Mouse (Mus musculus) liver, embryonic 13.5 days (tissue): ENCODE data around the gene Mapk8ip2. TPM values are rescaled to one million over a fixed set of nuclear protein-coding genes. Genes with fewer than 3 reads are reported as not detected.
A peak's percentile ranks its signal among the peaks of the same experiment; 100 is the strongest.

Experiments
- ATAC-seq: fragments of 200-750 bp; cut with Nextera tagmentation; 2 replicates; pipeline ENCODE4 v1.8.0; 2017; ENCODE audit warnings: low read depth, mild to moderate bottlenecking, moderate number of reproducible peaks, moderate library complexity
- DNase-seq: peaks from one replicate; pipeline ENCODE4 v3.0.0; 2022
- H3K27ac ChIP-seq: fragments of 300-500 bp; sonication (generic); 2 replicates; pipeline ENCODE4 v1.5.1; 2015; ENCODE audit warnings: moderate library complexity, mild to moderate bottlenecking, inconsistent platforms
- H3K27me3 ChIP-seq: fragments of 300-500 bp; sonication (generic); 2 replicates; pipeline ENCODE4 v1.6.1; 2015; ENCODE audit warnings: mild to moderate bottlenecking, inconsistent platforms
- H3K36me3 ChIP-seq: fragments of 300-500 bp; sonication (generic); 2 replicates; pipeline ENCODE4 v1.6.1; 2015; ENCODE audit warnings: mild to moderate bottlenecking, inconsistent platforms
- H3K4me1 ChIP-seq: fragments of 300-500 bp; sonication (generic); replicated peaks from 2 replicates; pipeline ENCODE4 v1.6.1; 2015; ENCODE audit warnings: inconsistent platforms
- H3K4me2 ChIP-seq: fragments of 300-500 bp; sonication (generic); 2 replicates; pipeline ENCODE4 v1.6.1; 2015; ENCODE audit warnings: inconsistent platforms, mild to moderate bottlenecking, moderate library complexity
- H3K4me3 ChIP-seq: fragments of 300-500 bp; sonication (generic); replicated peaks from 2 replicates; pipeline ENCODE4 v1.5.1; 2015; ENCODE audit warnings: mild to moderate bottlenecking, inconsistent platforms
- H3K9ac ChIP-seq: fragments of 300-500 bp; sonication (generic); 2 replicates; pipeline ENCODE4 v1.6.1; 2015; ENCODE audit warnings: mild to moderate bottlenecking, inconsistent platforms
- H3K9me3 ChIP-seq: fragments of 300-500 bp; sonication (generic); replicated peaks from 2 replicates; pipeline ENCODE4 v1.6.1; 2016; ENCODE audit warnings: inconsistent platforms
- WGBS: fragments of 180-500 bp; shearing (Covaris S2); methylation state at CpG from one replicate; pipeline ENCODE4 v1.1.7; 2015; ENCODE audit not compliant: insufficient replicate concordance; 5-methylcytosine and 5-hydroxymethylcytosine counted together
- polyA plus RNA-seq: library from polyadenylated mRNA; unstranded; fragments of >200 nt; fragmentation: Nextera tagmentation; extraction: Ambion mirVana; gene quantifications from 2 replicates; pipeline ENCODE4 v1.2.1, GENCODE M21; 2015

Mapk8ip2 gene
- polyA plus RNA-seq, 1 experiment from 2014 or later, result 0.14 TPM

DNA sequence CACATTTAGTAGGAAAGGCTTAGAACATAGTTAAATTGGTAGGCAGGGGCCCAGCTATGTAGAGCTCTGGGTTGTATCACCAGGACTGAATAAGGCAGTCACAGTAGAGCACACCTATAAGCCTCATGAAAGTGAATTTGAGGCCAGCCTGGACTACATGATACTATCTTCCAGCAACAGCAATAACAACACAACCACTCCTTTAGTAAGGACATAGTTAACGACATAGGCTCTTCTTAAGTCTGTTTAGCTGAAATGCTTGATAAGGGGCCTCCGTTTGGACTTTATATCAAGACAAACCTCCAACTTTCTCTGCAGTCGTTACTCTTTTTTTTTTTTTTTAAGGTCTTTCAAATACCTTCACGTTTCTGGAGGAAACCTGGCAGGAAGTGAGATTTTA is 59.0 kb downstream of the Mapk8ip2 start:
- no peak for DNase-seq
- Histone ChIP-seq H3K4me1 (peaks cover 26% of the 10 kb centered on the region), H3K9ac (0 out of 2 replicates have a peak overlapping the region, but pooled peaks have one; percentile 23), H3K9me3 (no peaks in the 10 kb centered on the region), H3K4me2 (no peak overlapping the region), H3K27me3 (no peaks in the 10 kb centered on the region), H3K36me3 (no peaks in the 10 kb centered on the region), H3K4me3 (no peak overlapping the region), H3K27ac (peak overlapping the region; percentile 69)
- ATAC-seq, result peak; percentile 93
- 18% methylated on average over 4 of the region's 4 CpGs for WGBS

Other genes with a start within 250 kb of the Mapk8ip2 start
- gene Ppp6r2, start 242.4 kb upstream of the Mapk8ip2 start, polyA plus RNA-seq, result 16.2 and 17.1 TPM in 2 replicates
- 18.8 and 21.7 TPM in 2 replicates for gene Sbf1, start 138.6 kb upstream of the Mapk8ip2 start, polyA plus RNA-seq
- gene Adm2, start 131.2 kb upstream of the Mapk8ip2 start, polyA plus RNA-seq, result 1.4 and 2.4 TPM in 2 replicates
- gene Miox, start 119.5 kb upstream of the Mapk8ip2 start, polyA plus RNA-seq, result 5.6 and 6.8 TPM in 2 replicates
- 26.1 and 30.2 TPM in 2 replicates for gene Lmf2, start 98.3 kb upstream of the Mapk8ip2 start, polyA plus RNA-seq
- 114 and 131 TPM in 2 replicates for gene Ncaph2, start 98.2 kb upstream of the Mapk8ip2 start, polyA plus RNA-seq
- gene Sco2, start 80.1 kb upstream of the Mapk8ip2 start, polyA plus RNA-seq, result 4.1 and 4.5 TPM in 2 replicates
- 0.58 and 0.62 TPM in 2 replicates for gene Tymp, start 76.9 kb upstream of the Mapk8ip2 start, polyA plus RNA-seq
- gene Odf3b, start 74.6 kb upstream of the Mapk8ip2 start, polyA plus RNA-seq, result 0.56 and 0.59 TPM in 2 replicates
- gene Klhdc7b, start 69.0 kb upstream of the Mapk8ip2 start, polyA plus RNA-seq, result not detected in 2 replicates
- gene Syce3, start 43.4 kb upstream of the Mapk8ip2 start, polyA plus RNA-seq, result not detected in 2 replicates
- gene Cpt1b, start 28.1 kb upstream of the Mapk8ip2 start, polyA plus RNA-seq, result 1.9 and 2.5 TPM in 2 replicates
- gene C730034F03Rik, start 24.3 kb upstream of the Mapk8ip2 start, polyA plus RNA-seq, result 1.1 and 1.5 TPM in 2 replicates
- 0.13 TPM in 1 of 2 replicates, not detected in the other for gene Gm44502, start 24.2 kb upstream of the Mapk8ip2 start, polyA plus RNA-seq
- 27.3 and 29.2 TPM in 2 replicates for gene Chkb, start 24.0 kb upstream of the Mapk8ip2 start, polyA plus RNA-seq
- gene Arsa, start 23.5 kb downstream of the Mapk8ip2 start, polyA plus RNA-seq, result 4.8 and 4.9 TPM in 2 replicates
- gene Shank3, start 45.7 kb downstream of the Mapk8ip2 start, polyA plus RNA-seq, result 0.23 and 0.43 TPM in 2 replicates
- gene Acr, start 114.4 kb downstream of the Mapk8ip2 start, polyA plus RNA-seq, result 0.06 TPM in 1 of 2 replicates, not detected in the other
- gene Rabl2, start 138.0 kb downstream of the Mapk8ip2 start, polyA plus RNA-seq, result 7.1 and 9.1 TPM in 2 replicates